In genomic region chr6:17463434-17464280, GRCm38 (mm10) we compare ENCODE assay signal across 8 mouse cellular contexts. TPM values are rescaled to one million over a fixed set of nuclear protein-coding genes. Genes with fewer than 3 reads are reported as not detected.
DNase-seq lines count a peak whose midpoint lies in the region; ATAC-seq and TF ChIP-seq lines count a peak whose summit lies in the region.

Gene Met (plus strand): TSS chr6:17463800.

- H3K27ac ChIP-seq in intestine, embryonic 15.5 days: peak within 1 kb of the TSS; percentile 83
- no peak within 1 kb of the TSS for H3K27ac ChIP-seq in liver, embryonic 14.5 days

- ATAC-seq in frontal cortex, adult (ENCODE audit: low TSS enrichment): peak; percentile 59
- ATAC-seq in intestine, embryonic 15.5 days: peak; percentile 95
- ATAC-seq in liver, embryonic 14.5 days (ENCODE audit: insufficient read depth): peak; percentile 80

- DNase-seq in frontal cortex, postnatal 25 days (ENCODE audit: low spot score in 2 of 2): no peak
- peak; percentile 40 for DNase-seq in brain, embryonic 14.5 days (ENCODE audit: low read depth)
- peak; percentile 68 for DNase-seq in gastrocnemius, postnatal 25 days
- peak in 1 of 3 experiments; percentile 16 for DNase-seq in liver, embryonic 14.5 days (ENCODE audit: low read depth in 3 of 3, low spot score in 3 of 3)
- peak; percentile 67 for DNase-seq in neural tube, embryonic 10.5 days (ENCODE audit: extremely low spot score, low spot score)
- peak; percentile 76 for DNase-seq in urinary bladder, adult 2 months (ENCODE audit: low spot score)

- H3K36me3 ChIP-seq in intestine, embryonic 15.5 days: no peaks in the 10 kb centered on the region
- H3K36me3 ChIP-seq in liver, embryonic 14.5 days (replicated peaks; ENCODE audit: control insufficient read depth, insufficient read depth, low read depth): no peaks in the 10 kb centered on the region

- TF ChIP-seq POLR2A in brain, embryonic 14.5 days (IDR thresholded peaks at IDR 0.05; ENCODE audit: borderline replicate concordance, extremely low read depth, insufficient read depth, insufficient read length, poor library complexity, severe bottlenecking): no peak

- TF ChIP-seq CTCF in brain, embryonic 14.5 days (IDR thresholded peaks at IDR 0.05; ENCODE audit: borderline replicate concordance, extremely low read depth, insufficient read depth, insufficient read length): 0 out of 2 replicates have a peak, but pooled peaks have one; percentile 19
- TF ChIP-seq CTCF in liver, embryonic 14.5 days (IDR thresholded peaks at IDR 0.05; ENCODE audit: low read depth): peak; percentile 49

- no peaks in the 10 kb centered on the region for H3K9me3 ChIP-seq in intestine, embryonic 15.5 days
- H3K9me3 ChIP-seq in liver, embryonic 14.5 days (ENCODE audit: control insufficient read depth, low read length): no peaks in the 10 kb centered on the region

- H3K27me3 ChIP-seq in intestine, embryonic 15.5 days (replicated peaks): no peaks in the 10 kb centered on the region
- H3K27me3 ChIP-seq in liver, embryonic 14.5 days (ENCODE audit: control insufficient read depth, insufficient read depth, low read length): peaks cover 2% of the 10 kb centered on the region; the same call in 1 of the 2 replicates

- H3K9ac ChIP-seq in intestine, embryonic 15.5 days: peak within 1 kb of the TSS; percentile 76
- H3K9ac ChIP-seq in liver, embryonic 14.5 days (replicated peaks): no peak within 1 kb of the TSS; the same call in 1 of the 2 replicates

- H3K4me1 ChIP-seq in intestine, embryonic 15.5 days (replicated peaks): no peaks in the 10 kb centered on the region; the same call in 1 of the 2 replicates
- H3K4me1 ChIP-seq in liver, embryonic 14.5 days (replicated peaks; ENCODE audit: control insufficient read depth in 2 of 2, insufficient read depth in 2 of 2, low read length in 1 of 2): no peaks in the 10 kb centered on the region

- no peak for TF ChIP-seq EP300 in liver, embryonic 14.5 days (IDR thresholded peaks at IDR 0.05; ENCODE audit: low read depth)

- peak within 1 kb of the TSS; percentile 70 for H3K4me3 ChIP-seq in intestine, embryonic 15.5 days (replicated peaks)
- peak within 1 kb of the TSS; percentile 51 to 66 for H3K4me3 ChIP-seq in liver, embryonic 14.5 days (ENCODE audit: insufficient read depth in 1 of 2, low read depth in 2 of 2, low read length in 2 of 2)

- H3K4me2 ChIP-seq in intestine, embryonic 15.5 days (replicated peaks): peak within 1 kb of the TSS; percentile 95
- H3K4me2 ChIP-seq in liver, embryonic 14.5 days (ENCODE audit: low read depth): peak within 1 kb of the TSS; percentile 56

- WGBS in intestine, embryonic 15.5 days: under 1% methylated on average over 76 of the region's 78 CpGs
- 1% methylated on average over 77 of the region's 78 CpGs for WGBS in liver, embryonic 14.5 days (ENCODE audit: insufficient replicate concordance)

RNA-seq across cellular contexts. Expression of gene Met, which starts in this region (rescaled TPM):
- 1.5 and 1.8 TPM in 2 replicates for polyA plus RNA-seq in brain, embryonic 14.5 days (2012; rRNA removed)
- total RNA-seq in gastrocnemius, postnatal 25 days (2021): 10 to 100 TPM in 1 of 2 experiments, 1 to 10 TPM in 1; 7.1 to 15.6 TPM
- polyA plus RNA-seq in intestine, embryonic 15.5 days (2015; fragmentation: Nextera tagmentation; extraction: Ambion mirVana): 12.2 and 13.5 TPM in 2 replicates
- polyA plus RNA-seq in liver, embryonic 14.5 days (2012; rRNA removed): 2.5 and 3.1 TPM in 2 replicates
- 5.5 and 6.5 TPM in 2 replicates for polyA plus RNA-seq in liver, embryonic 14.5 days (2014; fragmentation: Nextera tagmentation; extraction: Ambion mirVana)
- polyA plus RNA-seq in urinary bladder, adult 2 months (2012; rRNA removed): 16.4 and 18.6 TPM in 2 replicates

Comparison
In these comparisons a context has a peak if more than half of its experiments do, and no peak if none do; other contexts are left out.
1. DNase-seq: peak in brain, embryonic 14.5 days (single experiment), gastrocnemius, postnatal 25 days (single experiment), neural tube, embryonic 10.5 days (single experiment) and urinary bladder, adult 2 months (single experiment); none in frontal cortex, postnatal 25 days (0 of 2).
2. Peak in every context shown above with its lines, with median percentiles within 50 percentile points of each other: ATAC-seq.